Mouse (Mus musculus) megakaryocyte, adult 5-6 weeks (primary cell): ENCODE measurements around the gene Trmt5. TPM values are rescaled to one million over a fixed set of nuclear protein-coding genes. Genes with fewer than 3 reads are reported as not detected.

Source experiments
- ATAC-seq: 2 replicates; pipeline ENCODE4 v1.8.0; 2016; ENCODE audit warnings: mild to moderate bottlenecking, inconsistent platforms; ENCODE audit not compliant: poor library complexity, severe bottlenecking
- total RNA-seq, 2 experiments: library from RNA; stranded (forward) in 1 of 2; stranded (reverse) in 1 of 2; fragments of 153-499, 151-499 nt in 1 of 2; fragments of 221-1000, 200-1000 nt in 1 of 2; gene quantifications; 2 replicates each; pipeline versions ENCODE4 v1.2.3 to v1.2.4; 2015 to 2017

Gene Trmt5
- total RNA-seq (2015) (16.0 and 16.2 TPM in 2 replicates), total RNA-seq (2017) (11.6 and 14.5 TPM in 2 replicates)

GRCm38 (mm10) chr12:73286287-73287092 lies at the start of gene Trmt5, which contains the start of gene Slc38a6:
Gene Trmt5 (minus strand): TSS chr12:73286710.
Gene Slc38a6 (plus strand): TSS chr12:73286779.
- ATAC-seq = peak; percentile 97

DNA sequence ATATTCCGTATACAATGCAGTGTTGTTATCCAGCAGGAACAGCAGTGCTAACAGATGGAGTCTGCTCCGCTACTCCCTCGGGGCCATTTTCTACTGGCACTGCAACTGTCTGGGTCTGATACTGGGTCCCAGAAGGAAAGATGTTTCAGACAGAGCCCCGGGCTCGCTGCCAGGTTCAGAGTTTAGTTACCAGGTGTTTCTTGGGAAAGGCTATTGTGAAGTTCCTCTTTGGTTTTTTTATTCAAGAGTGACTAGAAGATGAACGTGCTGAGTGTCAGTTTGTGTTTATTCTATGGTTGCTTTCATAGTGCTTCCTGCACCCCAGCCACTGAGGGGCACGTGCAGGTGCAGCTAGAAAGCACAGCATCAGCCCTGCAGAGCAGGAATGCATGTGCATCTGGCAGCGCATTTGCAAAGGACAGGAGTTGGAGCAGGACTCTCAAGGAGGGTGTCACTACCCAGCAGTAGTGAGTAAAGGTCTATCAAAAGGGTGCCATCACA lies 47.6 kb upstream of the Trmt5 start:
- no peak for ATAC-seq

- no peak for ATAC-seq
These were observed 46.2 kb upstream of the Trmt5 start for GRCm38 (mm10) chr12:73332701-73333100.

DNA sequence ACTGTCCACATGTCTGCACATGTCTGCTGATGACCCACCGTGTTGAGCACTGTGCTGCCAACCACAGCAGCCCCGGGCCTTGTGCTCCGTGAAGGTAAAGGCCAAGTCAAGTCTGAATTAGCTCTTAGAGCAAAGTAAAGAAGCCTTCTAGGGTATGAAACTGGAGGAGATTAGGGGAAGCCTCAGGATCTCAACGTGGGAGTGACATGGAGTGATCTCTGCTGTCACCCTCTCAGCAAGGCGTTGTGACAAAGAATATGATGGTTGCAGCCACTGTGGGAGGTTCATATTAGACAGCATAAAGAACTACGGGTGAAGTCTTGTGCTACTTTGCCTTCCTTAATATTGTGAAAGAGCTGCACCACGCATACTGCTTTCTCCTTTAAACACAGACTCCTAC lies 43.7 kb upstream of the Trmt5 start:
- no peak for ATAC-seq

DNA sequence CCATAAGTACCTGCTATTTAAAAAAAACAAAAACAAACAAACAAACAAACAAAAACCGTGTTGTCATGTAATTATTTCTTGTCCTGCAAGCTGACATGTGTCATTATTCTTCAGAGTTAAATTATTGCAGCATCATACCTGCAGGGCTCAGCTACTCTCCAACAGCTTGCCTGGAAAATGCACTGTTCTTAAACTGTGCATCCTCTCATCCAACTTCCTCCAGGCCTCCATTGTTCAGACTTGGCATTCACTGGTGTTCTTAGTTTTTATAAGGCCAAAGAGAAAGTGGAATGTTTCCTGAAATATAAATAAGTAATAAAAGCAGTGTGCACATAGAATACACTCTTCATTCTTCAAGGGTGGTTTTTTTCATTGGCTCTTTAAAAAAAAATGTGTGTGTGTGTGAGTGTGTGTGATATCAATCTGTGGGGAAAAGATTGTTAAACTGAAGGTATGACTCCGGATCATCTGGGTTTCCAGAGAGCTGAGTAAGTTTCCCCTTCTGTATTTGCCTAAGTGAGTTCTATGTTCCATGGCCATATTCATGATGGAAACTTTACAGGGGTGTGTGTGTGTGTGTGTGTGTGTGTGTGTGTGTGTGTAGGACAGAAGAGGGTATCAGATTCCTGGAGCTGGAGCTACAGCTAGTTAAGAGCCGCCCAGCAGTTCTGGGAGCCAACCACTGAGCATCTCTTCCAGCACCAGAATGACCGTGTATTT lies 42.1 kb upstream of the Trmt5 start:
- no peak for ATAC-seq

- ATAC-seq = no peak
These were observed 40.9 kb upstream of the Trmt5 start for GRCm38 (mm10) chr12:73327381-73327780.

DNA sequence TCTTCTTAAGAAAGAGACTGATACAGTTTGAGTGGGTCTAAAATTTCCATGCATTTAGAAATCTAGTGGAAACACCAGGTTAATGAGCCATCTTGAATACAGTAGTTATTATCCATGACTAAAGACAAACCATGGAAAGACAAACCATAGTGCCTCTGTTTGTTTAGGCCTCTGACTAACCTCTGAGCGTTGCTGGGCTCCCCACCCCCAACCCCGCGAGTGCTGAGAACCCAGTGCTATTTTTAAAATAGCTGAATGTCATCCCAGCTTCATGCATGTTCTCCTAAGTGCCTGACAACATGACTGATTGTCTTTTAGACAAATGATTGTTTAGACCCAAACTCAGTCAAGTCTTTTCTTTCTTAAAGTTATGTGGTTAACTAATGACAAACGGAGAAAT lies 39.1 kb upstream of the Trmt5 start:
- no peak for ATAC-seq

GRCm38 (mm10) chr12:73325181-73325580 lies 38.7 kb upstream of the Trmt5 start:
- ATAC-seq = no peak

DNA sequence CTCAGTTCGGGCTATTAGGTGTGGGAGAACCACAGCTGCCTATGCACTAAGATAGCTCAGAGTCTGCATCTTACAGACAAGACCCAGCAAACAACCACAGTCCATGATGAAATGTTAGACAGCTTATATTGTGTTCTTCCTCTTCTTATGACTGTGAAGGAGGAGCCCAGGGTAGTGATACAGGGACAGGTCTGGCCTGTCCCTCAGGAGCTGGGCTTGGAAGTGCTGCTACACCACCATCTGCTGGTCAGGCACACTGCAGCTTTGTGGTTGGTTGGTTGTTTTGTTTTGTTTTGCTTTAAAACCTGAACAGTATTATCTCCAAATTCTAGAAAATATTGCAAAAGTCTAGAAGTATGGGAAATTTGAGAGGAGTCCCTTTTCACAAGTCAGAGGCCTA lies 38.2 kb upstream of the Trmt5 start:
- ATAC-seq = peak; percentile 83

- ATAC-seq = peak; percentile 79
These were observed 37.7 kb upstream of the Trmt5 start for GRCm38 (mm10) chr12:73324180-73324586.

- ATAC-seq = peak; percentile 88
These were observed 31.5 kb upstream of the Trmt5 start for GRCm38 (mm10) chr12:73317706-73318686.

DNA sequence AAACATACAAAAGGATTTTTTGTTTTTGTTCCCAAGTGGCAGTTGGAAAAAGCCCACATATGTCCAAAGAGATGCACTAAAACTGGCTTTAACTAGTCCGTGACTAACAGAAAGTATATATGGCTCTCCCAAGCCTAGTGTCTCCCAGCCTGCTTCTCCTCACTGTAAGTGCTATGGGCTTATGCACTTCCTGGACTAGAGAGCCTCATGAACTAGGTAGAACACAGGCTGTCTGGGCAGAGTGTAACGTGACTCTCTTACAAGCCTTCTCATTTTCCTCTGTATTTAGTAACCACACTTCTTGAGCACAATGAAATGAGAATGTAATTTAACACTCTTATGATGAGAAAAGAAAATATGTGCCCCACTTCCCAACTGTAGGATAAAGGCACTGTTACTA lies 22.2 kb upstream of the Trmt5 start:
- no peak for ATAC-seq

DNA sequence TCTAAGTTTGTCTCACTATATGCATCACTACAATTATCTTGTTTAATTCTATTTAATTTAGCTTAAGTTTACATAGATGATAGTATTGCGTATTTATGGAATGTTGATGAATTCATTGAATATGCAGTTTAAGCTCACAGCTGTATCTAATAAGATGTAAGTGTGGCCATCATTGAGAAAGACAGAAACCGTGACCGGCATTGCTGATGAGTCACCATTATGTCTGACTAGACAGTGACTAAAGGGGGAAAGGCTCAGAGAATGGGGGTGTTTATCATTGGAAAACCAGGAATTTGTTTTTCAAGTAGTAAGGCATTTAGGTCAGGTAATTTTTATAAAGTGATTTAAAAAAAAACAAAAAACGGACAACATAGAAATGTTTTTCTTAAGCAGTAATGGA lies 21.2 kb upstream of the Trmt5 start:
- ATAC-seq = no peak

DNA sequence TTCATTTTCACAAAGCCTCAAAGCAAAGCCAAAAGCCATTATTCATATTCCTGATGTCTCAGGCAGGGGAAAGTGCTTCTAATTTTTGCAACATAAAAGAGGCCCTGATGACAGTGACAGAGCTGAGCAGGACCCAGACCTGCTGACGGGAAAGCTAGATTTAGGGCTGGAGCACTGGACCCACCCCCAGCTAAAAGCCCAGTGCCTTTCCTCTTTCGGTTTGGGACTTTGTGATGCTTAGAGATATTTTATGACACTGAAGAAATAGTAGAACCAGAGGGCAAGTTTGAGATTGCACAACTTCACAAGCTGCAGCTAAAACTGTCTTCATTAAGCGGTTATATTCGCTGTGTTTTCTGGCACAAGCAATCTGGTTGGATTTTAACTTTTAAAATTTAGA lies 18.1 kb upstream of the Trmt5 start:
- peak; percentile 90 for ATAC-seq

- no peak for ATAC-seq
These were observed 14.0 kb upstream of the Trmt5 start for GRCm38 (mm10) chr12:73300531-73300930.

DNA sequence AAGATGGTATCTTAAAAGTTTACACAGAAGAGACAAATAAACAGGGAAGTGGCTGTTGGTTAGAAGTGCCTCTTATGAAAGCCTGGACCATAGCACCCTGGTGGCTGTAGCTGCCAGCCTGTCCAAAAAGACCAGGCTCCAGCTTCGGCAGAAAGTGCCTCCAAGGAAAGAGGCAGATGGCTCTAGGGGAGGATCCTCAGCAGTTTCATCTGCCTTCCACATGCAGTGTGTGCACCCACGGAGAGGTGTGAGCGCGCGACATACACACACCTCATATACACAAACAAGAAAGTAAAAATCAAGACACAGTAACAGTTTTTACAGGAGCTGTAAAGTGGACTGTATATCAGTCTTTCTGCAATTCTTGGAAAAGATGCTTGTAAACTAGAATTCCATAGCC lies 12.1 kb upstream of the Trmt5 start:
- ATAC-seq = no peak

- ATAC-seq = no peak
These were observed 9.1 kb upstream of the Trmt5 start for GRCm38 (mm10) chr12:73295505-73296140.

- no peak for ATAC-seq
These were observed 8.4 kb upstream of the Trmt5 start for GRCm38 (mm10) chr12:73294884-73295283.

- ATAC-seq = no peak
These were observed 2.1 kb upstream of the Trmt5 start for GRCm38 (mm10) chr12:73288626-73289025.

- ATAC-seq = no peak
These were observed 1.1 kb upstream of the Trmt5 start for GRCm38 (mm10) chr12:73287609-73288008.
